Mouse (Mus musculus) retina, postnatal 1 day (tissue): ENCODE data around the gene Olfr686.

ENCODE experiments used
- DNase-seq: peaks from one replicate; pipeline ENCODE4 v3.0.0-alpha.2; 2012

The Olfr686 gene

GRCm38 (mm10) chr7:105207385-105207784, at the start of gene Olfr686:
TSS of gene Olfr686 (minus strand) at chr7:105207485.
- DNase-seq: no peak

GRCm38 (mm10) chr7:105256656-105257055, 49.4 kb upstream of the Olfr686 start:
- DNase-seq: peak; percentile 5

- DNase-seq: no peak
Measured at GRCm38 (mm10) chr7:105248197-105248596, 40.9 kb upstream of the Olfr686 start.

- DNase-seq: no peak
Measured at GRCm38 (mm10) chr7:105247671-105248070, 40.4 kb upstream of the Olfr686 start.

GRCm38 (mm10) chr7:105229386-105229785, 22.1 kb upstream of the Olfr686 start:
- no peak for DNase-seq

GRCm38 (mm10) chr7:105228138-105228537, 20.9 kb upstream of the Olfr686 start:
- DNase-seq: no peak

GRCm38 (mm10) chr7:105226703-105227102, 19.4 kb upstream of the Olfr686 start:
- DNase-seq: no peak

GRCm38 (mm10) chr7:105226072-105226471, 18.8 kb upstream of the Olfr686 start:
- peak; percentile 23 for DNase-seq

GRCm38 (mm10) chr7:105218281-105218680, 11.0 kb upstream of the Olfr686 start:
- DNase-seq: peak; percentile 78

- DNase-seq: no peak
Measured at GRCm38 (mm10) chr7:105214761-105215160, 7.5 kb upstream of the Olfr686 start.

- DNase-seq: no peak
Measured at GRCm38 (mm10) chr7:105185912-105186311, 21.4 kb downstream of the Olfr686 start, which contains the start of gene Olfr685. TSS of gene Olfr685 (minus strand) at chr7:105186012.

GRCm38 (mm10) chr7:105170773-105171172, 36.5 kb downstream of the Olfr686 start:
- DNase-seq: peak; percentile 31

GRCm38 (mm10) chr7:105163553-105163952, 43.7 kb downstream of the Olfr686 start, which contains the start of gene Olfr684:
TSS of gene Olfr684 (minus strand) at chr7:105163653.
- DNase-seq: no peak
